Mouse (Mus musculus) MEL (cell line): ENCODE data around the gene Pkd1. TPM values are rescaled to one million over a fixed set of nuclear protein-coding genes. Genes with fewer than 3 reads are reported as not detected.

Experiments
- DNase-seq: peaks from one replicate; pipeline ENCODE4 v3.0.0; 2011; ENCODE audit warnings: low read depth, low spot score
- H3K27ac ChIP-seq: 2 replicates; pipeline ENCODE4 v1.5.1; 2012; ENCODE audit warnings: low read depth, mild to moderate bottlenecking, control low read depth, low read length, moderate library complexity; ENCODE audit not compliant: control insufficient read depth
- H3K27me3 ChIP-seq, 2 experiments: fragments of 150-350 bp in 1 of 2; sonication (generic) in 1 of 2; 2 replicates each; pipeline ENCODE4 v1.6.1; 2012; ENCODE audit warnings: low read length in 2 of 2, mild to moderate bottlenecking in 2 of 2, improper control_type of control experiment in 1 of 2, moderate library complexity in 1 of 2; ENCODE audit not compliant: insufficient read depth in 2 of 2, control insufficient read depth in 1 of 2
- H3K36me3 ChIP-seq, 2 experiments: 2 replicates each; pipeline ENCODE4 v1.6.1; 2012 to 2014; ENCODE audit warnings: low read length in 2 of 2, improper control_type of control experiment in 1 of 2, inconsistent platforms in 1 of 2, mild to moderate bottlenecking in 1 of 2; ENCODE audit not compliant: insufficient read depth in 2 of 2, control insufficient read depth in 1 of 2
- H3K4me1 ChIP-seq, 2 experiments: fragments of 150-350 bp in 1 of 2; sonication (generic) in 1 of 2; 2 replicates each; pipeline ENCODE4 v1.6.1; 2012; ENCODE audit warnings: low read length in 2 of 2, improper control_type of control experiment in 1 of 2, mild to moderate bottlenecking in 1 of 2; ENCODE audit not compliant: insufficient read depth in 2 of 2, control insufficient read depth in 1 of 2
- H3K4me3 ChIP-seq, 2 experiments: fragments of 150-350 bp in 1 of 2; sonication (generic) in 1 of 2; 2 replicates each; pipeline ENCODE4 v1.5.1; 2012; ENCODE audit warnings: low read depth in 2 of 2, low read length in 2 of 2, mild to moderate bottlenecking in 2 of 2, moderate library complexity in 2 of 2, control low read depth in 1 of 2, improper control_type of control experiment in 1 of 2; ENCODE audit not compliant: control insufficient read depth in 1 of 2, insufficient read depth in 1 of 2
- H3K79me2 ChIP-seq: 2 replicates; pipeline ENCODE4 v1.6.1; 2012; ENCODE audit warnings: mild to moderate bottlenecking, low read length, moderate library complexity; ENCODE audit not compliant: control insufficient read depth, poor library complexity, insufficient read depth
- H3K9ac ChIP-seq: 2 replicates; pipeline ENCODE4 v1.6.1; 2012; ENCODE audit warnings: low read depth, mild to moderate bottlenecking, control low read depth, low read length, moderate library complexity; ENCODE audit not compliant: control insufficient read depth, poor library complexity, severe bottlenecking
- H3K9me3 ChIP-seq: fragments of 150-350 bp; sonication (generic); replicated peaks from 2 replicates; pipeline ENCODE4 v1.6.1; 2012; ENCODE audit warnings: mild to moderate bottlenecking, low read length, improper control_type of control experiment, moderate library complexity; ENCODE audit not compliant: insufficient read depth
- EP300 ChIP-seq, 2 experiments: IDR thresholded peaks; 2 replicates each; pipeline ENCODE4 v1.6.1; 2011; ENCODE audit warnings: improper control_type of control experiment in 2 of 2, low read length in 2 of 2, low read depth in 1 of 2, mild to moderate bottlenecking in 1 of 2
- ETS1 ChIP-seq: IDR thresholded peaks from 2 replicates; pipeline ENCODE4 v1.6.1; 2012; ENCODE audit warnings: low read depth, mild to moderate bottlenecking, inconsistent platforms, low read length, improper control_type of control experiment, moderate library complexity
- HCFC1 ChIP-seq: IDR thresholded peaks from 2 replicates; pipeline ENCODE4 v1.6.1; 2012; ENCODE audit warnings: low read depth, mild to moderate bottlenecking, inconsistent platforms, low read length, improper control_type of control experiment, moderate library complexity
- MAX ChIP-seq: IDR thresholded peaks from 2 replicates; pipeline ENCODE4 v1.6.1; 2011; ENCODE audit warnings: low read length, improper control_type of control experiment
- MAZ ChIP-seq: IDR thresholded peaks from 2 replicates; pipeline ENCODE4 v1.6.1; 2012; ENCODE audit warnings: low read depth, mild to moderate bottlenecking, inconsistent platforms, low read length, improper control_type of control experiment
- NELFE ChIP-seq: IDR thresholded peaks from 2 replicates; pipeline ENCODE4 v1.6.1; 2011; ENCODE audit warnings: low read depth, low read length, improper control_type of control experiment
- POLR2AphosphoS5 ChIP-seq: IDR thresholded peaks from 2 replicates; pipeline ENCODE4 v1.6.1; 2012; ENCODE audit warnings: low read depth, borderline replicate concordance, mild to moderate bottlenecking, inconsistent platforms, low read length, moderate library complexity, mixed read lengths
- RCOR1 ChIP-seq: IDR thresholded peaks from 2 replicates; pipeline ENCODE4 v1.6.1; 2012; ENCODE audit warnings: low read depth, mild to moderate bottlenecking, inconsistent platforms, low read length, improper control_type of control experiment
- SIN3A ChIP-seq: IDR thresholded peaks from 2 replicates; pipeline ENCODE4 v1.6.1; 2012; ENCODE audit warnings: low read length, improper control_type of control experiment, inconsistent platforms
- TAL1 ChIP-seq: IDR thresholded peaks from 2 replicates; pipeline ENCODE4 v1.6.1; 2012; ENCODE audit warnings: mild to moderate bottlenecking, inconsistent platforms, low read length, moderate library complexity, mixed read lengths
- USF2 ChIP-seq, 2 experiments: IDR thresholded peaks; 2 replicates each; pipeline ENCODE4 v1.6.1; 2011 to 2012; ENCODE audit warnings: improper control_type of control experiment in 2 of 2, low read length in 2 of 2, borderline replicate concordance in 1 of 2, inconsistent platforms in 1 of 2, low read depth in 1 of 2, mild to moderate bottlenecking in 1 of 2; ENCODE audit not compliant: insufficient read depth in 1 of 2
- ZC3H11A ChIP-seq: IDR thresholded peaks from 2 replicates; pipeline ENCODE4 v1.6.1; 2012; ENCODE audit warnings: low read depth, mild to moderate bottlenecking, inconsistent platforms, low read length, improper control_type of control experiment
- ZKSCAN1 ChIP-seq: IDR thresholded peaks from 2 replicates; pipeline ENCODE4 v1.6.1; 2012; ENCODE audit warnings: low read depth, mild to moderate bottlenecking, inconsistent platforms, low read length, improper control_type of control experiment, moderate library complexity
- ZNF384 ChIP-seq: IDR thresholded peaks from 2 replicates; pipeline ENCODE4 v1.6.1; 2012; ENCODE audit warnings: low read depth, mild to moderate bottlenecking, inconsistent platforms, low read length, improper control_type of control experiment
- polyA plus RNA-seq, 2 experiments: library from polyadenylated mRNA; stranded (reverse) in 1 of 2; unstranded in 1 of 2; fragments of >175 nt in 1 of 2; fragments of >200 nt in 1 of 2; gene quantifications; 2 replicates each; pipeline versions ENCODE4 v1.2.1 to v1.2.4; 2012; ENCODE audit warnings: low replicate concordance in 2 of 2, low read depth in 1 of 2; ENCODE audit not compliant: insufficient read length in 2 of 2, insufficient read depth in 1 of 2, missing spikeins in 1 of 2
- total RNA-seq: library from RNA; depleted of rRNA; stranded (reverse); fragments of 300-350 nt; gene quantifications from 2 replicates; pipeline ENCODE4 v1.2.3, GENCODE M21; 2012

The Pkd1 gene
- total and polyA plus RNA-seq, 3 experiments: 10.6 to 10.7 TPM; not detected in 1

GRCm38 (mm10) chr17:24565092-24565491 lies 15.5 kb downstream of the Pkd1 start:
- Histone ChIP-seq H3K79me2 (no peaks in the 10 kb centered on the region), H3K36me3 (peaks cover 0 to 24% of the 10 kb centered on the region in 2 experiments; a peak in 3 of 4 replicates), H3K9me3 (no peaks in the 10 kb centered on the region), H3K27me3 (no peaks in the 10 kb centered on the region), H3K9ac (no peak overlapping the region), H3K4me1 (peaks cover 16 to 27% of the 10 kb centered on the region in 2 experiments), H3K27ac (no peak overlapping the region), H3K4me3 (no peak overlapping the region)
- DNase-seq: no peak
- no peak for TF ChIP-seq USF2 (IDR thresholded peaks at IDR 0.05; ENCODE audit: borderline replicate concordance in 1 of 2, insufficient read depth in 1 of 2, low read depth in 1 of 2, low read length in 2 of 2)
- TF ChIP-seq EP300 (IDR thresholded peaks at IDR 0.05; ENCODE audit: low read depth in 1 of 2, low read length in 2 of 2): no peak

- H3K9ac ChIP-seq: no peak overlapping the region
Observed at GRCm38 (mm10) chr17:24565792-24566191, 16.2 kb downstream of the Pkd1 start.

GRCm38 (mm10) chr17:24567034-24567779 lies 17.6 kb downstream of the Pkd1 start:
- Histone ChIP-seq H3K27ac (peak overlapping the region; percentile 19), H3K27me3 (no peaks in the 10 kb centered on the region), H3K4me1 (peaks cover 12 to 13% of the 10 kb centered on the region in 2 experiments), H3K9ac (peak overlapping the region; percentile 38), H3K79me2 (no peaks in the 10 kb centered on the region), H3K4me3 (no peak overlapping the region), H3K36me3 (peaks cover 0 to 11% of the 10 kb centered on the region in 2 experiments; a peak in 3 of 4 replicates), H3K9me3 (no peaks in the 10 kb centered on the region)
- DNase-seq: peak; percentile 89
- TF ChIP-seq RCOR1 (no peak), ETS1 (no peak), SIN3A (peak; percentile 41; the same call in 1 of the 2 replicates), MAX (no peak)

More at GRCm38 (mm10) chr17:24565792-24566191, 16.2 kb downstream of the Pkd1 start:
- Histone ChIP-seq H3K9me3 (no peaks in the 10 kb centered on the region), H3K27ac (no peak overlapping the region), H3K79me2 (no peaks in the 10 kb centered on the region), H3K4me1 (peaks cover 16 to 20% of the 10 kb centered on the region in 2 experiments)
- no peak for TF ChIP-seq USF2 (IDR thresholded peaks at IDR 0.05; ENCODE audit: borderline replicate concordance in 1 of 2, insufficient read depth in 1 of 2, low read depth in 1 of 2, low read length in 2 of 2)
- TF ChIP-seq EP300 (IDR thresholded peaks at IDR 0.05; ENCODE audit: low read depth in 1 of 2, low read length in 2 of 2): no peak
- no peak for TF ChIP-seq MAZ
- no peak for TF ChIP-seq ZC3H11A
- TF ChIP-seq ZKSCAN1: no peak
- no peak for TF ChIP-seq TAL1
- TF ChIP-seq HCFC1: no peak
- TF ChIP-seq ZNF384: no peak
- TF ChIP-seq POLR2AphosphoS5: no peak
- TF ChIP-seq NELFE: no peak
- TF ChIP-seq MAX: no peak
- TF ChIP-seq RCOR1: no peak
- TF ChIP-seq, all 39 proteins: peak for 0
- Histone ChIP-seq H3K4me3 (no peak overlapping the region), H3K27me3 (no peaks in the 10 kb centered on the region), H3K36me3 (peaks cover 0 to 19% of the 10 kb centered on the region in 2 experiments; a peak in 3 of 4 replicates)
- no peak for DNase-seq
